Mouse (Mus musculus): ENCODE data around the gene Vps37c.

The Vps37c gene

GRCm38 (mm10) chr19:10713551-10713950 lies 25.0 kb downstream of the Vps37c start:
- no peak for DNase-seq (ENCODE audit: low spot score)

DNA sequence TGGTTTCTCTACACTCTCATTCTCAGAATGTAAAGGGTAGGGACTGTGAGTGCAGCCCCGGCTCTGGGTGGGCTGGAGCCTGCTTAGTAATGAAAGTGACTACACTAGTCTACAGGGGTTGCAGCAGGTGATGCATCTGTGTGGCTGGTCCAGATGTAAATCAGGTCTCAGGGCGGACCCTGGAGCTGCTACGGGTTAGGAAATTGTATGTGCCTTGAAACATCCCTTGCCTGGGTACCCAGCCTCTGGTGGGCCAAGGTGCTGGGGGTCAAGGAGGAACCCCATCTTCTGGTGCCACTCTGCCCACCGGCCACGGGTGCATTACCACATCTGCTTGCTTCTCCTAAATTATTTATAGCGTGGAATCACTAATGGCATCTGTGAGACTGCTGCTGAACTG lies 25.6 kb downstream of the Vps37c start:
- DNase-seq (ENCODE audit: low spot score), result no peak

GRCm38 (mm10) chr19:10714682-10715475 lies 26.3 kb downstream of the Vps37c start:
- peak; percentile 88 for DNase-seq (ENCODE audit: low spot score)

DNA sequence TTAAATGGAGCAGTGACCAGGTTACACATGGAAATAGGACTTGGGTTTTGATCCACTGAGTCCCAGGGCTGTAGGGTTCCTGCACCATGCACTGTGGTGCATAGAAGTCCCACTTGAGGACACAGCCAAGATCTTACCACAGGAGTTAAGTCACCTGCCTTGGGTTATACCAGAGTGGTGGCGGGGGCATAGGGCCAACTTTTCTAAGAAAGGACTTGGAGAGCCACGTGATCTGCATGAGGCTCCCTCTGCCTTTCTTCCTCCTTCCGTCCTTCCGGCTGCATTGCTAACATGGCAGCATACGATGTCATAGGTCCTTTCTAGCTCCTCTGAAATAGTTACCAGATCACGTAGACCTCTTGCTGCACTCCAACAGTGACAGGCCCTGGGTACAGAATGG lies 26.9 kb downstream of the Vps37c start:
- DNase-seq (ENCODE audit: low spot score), result no peak

- peak; percentile 61 for DNase-seq (ENCODE audit: low spot score)
These were observed 29.8 kb downstream of the Vps37c start for GRCm38 (mm10) chr19:10718251-10718775.

- no peak for DNase-seq (ENCODE audit: low spot score)
These were observed 31.2 kb downstream of the Vps37c start for GRCm38 (mm10) chr19:10719751-10720150.

DNA sequence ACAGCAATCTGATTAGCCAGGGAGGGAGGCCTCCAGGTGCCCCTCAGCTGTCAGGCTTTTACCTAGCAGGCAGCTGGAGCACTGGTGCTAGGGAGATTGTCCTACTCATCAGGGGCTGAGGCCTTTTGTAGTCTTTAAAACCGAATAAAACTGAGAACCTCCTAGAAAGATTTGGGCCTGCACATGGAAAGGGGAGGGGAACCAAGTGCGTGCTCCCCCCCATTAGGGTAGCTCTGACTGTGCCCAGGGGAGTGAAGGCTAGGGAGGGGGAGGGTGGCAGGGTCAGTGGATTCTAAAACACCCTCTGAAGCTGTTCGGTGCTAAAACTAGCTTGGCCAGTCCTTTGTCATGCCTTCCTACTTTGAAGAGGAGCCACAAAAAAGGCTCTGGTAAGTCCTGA lies 32.0 kb downstream of the Vps37c start:
- no peak for DNase-seq (ENCODE audit: low spot score)

GRCm38 (mm10) chr19:10721064-10721463 lies 32.5 kb downstream of the Vps37c start:
- DNase-seq (ENCODE audit: low spot score), result no peak

- DNase-seq (ENCODE audit: low spot score), result no peak
These were observed 34.5 kb downstream of the Vps37c start for GRCm38 (mm10) chr19:10723084-10723483.

DNA sequence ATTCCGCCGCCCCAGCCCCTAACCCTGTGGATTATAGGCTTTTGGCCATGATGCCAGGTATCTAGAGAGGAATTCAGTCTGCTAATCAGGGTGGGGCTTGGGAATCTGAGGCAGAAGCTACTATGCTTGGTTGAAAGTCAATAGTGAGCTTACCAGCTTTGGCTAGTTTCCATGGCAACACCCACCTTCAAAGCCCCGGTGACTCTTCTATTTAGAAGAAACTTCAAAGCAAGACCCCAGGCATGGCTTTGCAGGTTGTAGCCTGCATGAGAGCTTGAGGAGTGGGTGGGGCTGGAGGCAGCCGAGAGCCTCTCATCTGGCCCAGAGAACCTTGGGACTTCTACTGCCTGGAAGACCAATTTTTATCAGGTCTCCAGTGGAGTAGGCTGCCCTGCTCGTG lies 35.1 kb downstream of the Vps37c start:
- DNase-seq (ENCODE audit: low spot score), result no peak

DNA sequence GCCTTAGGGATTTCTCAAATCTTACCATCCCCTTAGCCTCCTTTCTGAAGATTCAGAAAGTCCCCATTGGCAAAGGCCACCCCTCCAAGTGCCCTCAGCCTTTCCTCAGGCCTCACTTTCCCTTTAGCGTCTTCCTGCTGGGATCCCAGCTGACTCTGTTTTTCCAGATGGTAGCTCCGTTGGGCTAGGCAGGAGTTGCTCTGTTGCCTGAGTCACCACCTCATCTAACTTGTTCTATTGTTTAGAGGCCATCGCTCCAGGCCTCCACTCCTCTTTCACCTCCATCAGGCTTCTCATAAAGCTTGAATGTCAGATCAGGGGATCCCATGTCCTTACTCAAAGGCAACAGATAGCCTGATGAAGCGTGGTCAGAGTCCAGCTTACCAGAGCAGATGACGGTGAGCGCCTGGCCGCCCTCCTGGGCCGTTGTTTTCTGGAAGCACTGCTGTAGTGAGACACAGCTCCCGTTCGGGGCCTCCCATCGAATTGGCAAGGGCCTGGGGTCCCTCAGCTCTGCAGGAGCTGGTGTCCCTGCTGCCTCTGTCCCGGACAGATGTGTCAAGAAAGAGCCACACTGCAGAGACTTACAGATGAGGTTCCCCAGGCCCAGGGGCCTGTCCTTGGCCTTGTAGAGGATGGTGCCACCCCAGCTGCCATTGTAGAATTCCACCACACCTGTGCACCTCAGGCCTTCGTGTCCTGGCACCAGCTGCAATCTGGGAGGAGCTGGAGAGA lies 36.3 kb downstream of the Vps37c start:
- DNase-seq (ENCODE audit: low spot score), result no peak

GRCm38 (mm10) chr19:10729889-10730288 lies 41.4 kb downstream of the Vps37c start:
- no peak for DNase-seq (ENCODE audit: low spot score)

DNA sequence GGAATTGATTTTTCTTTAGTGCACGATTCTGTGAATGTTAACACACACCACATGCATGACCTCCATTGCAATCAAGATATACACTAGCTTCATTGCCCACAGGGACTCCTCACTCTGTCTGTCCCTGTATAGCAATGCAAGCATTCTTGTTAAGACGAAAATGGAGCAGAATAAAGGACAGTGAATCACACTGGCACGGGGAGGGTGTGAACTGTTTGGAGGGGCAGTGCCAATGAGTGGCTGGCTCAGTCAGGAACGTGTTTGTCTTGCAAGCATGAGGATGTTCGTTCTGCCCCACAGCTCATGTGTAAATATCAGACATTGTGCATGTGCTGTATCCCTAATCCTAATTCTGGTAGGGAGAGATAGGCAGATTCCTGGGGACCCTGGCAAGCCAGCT lies 41.9 kb downstream of the Vps37c start:
- no peak for DNase-seq (ENCODE audit: low spot score)

GRCm38 (mm10) chr19:10731975-10732374 lies 43.4 kb downstream of the Vps37c start:
- DNase-seq (ENCODE audit: low spot score), result no peak

DNA sequence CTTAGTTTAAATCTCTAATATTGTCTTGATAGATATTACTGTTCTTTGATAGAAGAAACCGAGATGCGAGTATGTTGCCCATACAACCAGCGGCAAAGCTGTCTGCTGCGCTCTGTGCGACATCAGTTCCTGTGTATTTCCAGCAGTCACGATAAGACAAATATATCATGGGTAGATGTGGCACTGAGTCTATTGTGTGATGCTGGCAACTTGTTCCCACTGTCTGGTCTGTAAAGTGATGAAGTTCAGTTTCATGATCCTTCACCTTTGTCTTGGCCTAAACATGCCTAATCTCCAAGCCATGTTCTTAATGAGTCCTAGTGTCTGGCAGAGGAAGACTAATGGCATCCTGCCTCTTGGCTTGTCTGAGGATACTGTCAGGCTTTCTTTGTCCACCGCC lies 44.2 kb downstream of the Vps37c start:
- DNase-seq (ENCODE audit: low spot score), result no peak

- DNase-seq (ENCODE audit: low spot score), result no peak
These were observed 45.1 kb downstream of the Vps37c start for GRCm38 (mm10) chr19:10733501-10734127.

- DNase-seq (ENCODE audit: low spot score), result no peak
These were observed 46.0 kb downstream of the Vps37c start for GRCm38 (mm10) chr19:10734554-10734953.

DNA sequence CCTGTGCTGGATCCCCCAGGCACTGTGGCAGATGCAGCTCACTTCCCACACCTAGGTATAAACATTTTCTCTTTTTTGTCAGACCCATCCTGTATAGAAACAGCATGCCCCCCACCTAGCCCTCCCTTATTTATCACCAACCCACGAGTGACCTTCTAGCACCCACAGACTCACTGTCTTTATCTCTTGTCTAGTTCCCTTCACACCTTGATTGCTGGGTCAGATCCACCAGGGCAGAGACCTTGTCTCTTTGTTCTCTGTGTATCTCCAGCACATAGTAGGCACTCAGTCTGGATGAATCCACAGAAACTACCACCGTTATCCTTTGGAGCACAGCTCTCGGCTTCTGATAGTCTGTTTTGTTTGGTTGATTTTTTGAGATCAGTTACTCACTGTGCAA lies 46.5 kb downstream of the Vps37c start:
- no peak for DNase-seq (ENCODE audit: low spot score)

GRCm38 (mm10) chr19:10735861-10736260 lies 47.3 kb downstream of the Vps37c start:
- no peak for DNase-seq (ENCODE audit: low spot score)

DNA sequence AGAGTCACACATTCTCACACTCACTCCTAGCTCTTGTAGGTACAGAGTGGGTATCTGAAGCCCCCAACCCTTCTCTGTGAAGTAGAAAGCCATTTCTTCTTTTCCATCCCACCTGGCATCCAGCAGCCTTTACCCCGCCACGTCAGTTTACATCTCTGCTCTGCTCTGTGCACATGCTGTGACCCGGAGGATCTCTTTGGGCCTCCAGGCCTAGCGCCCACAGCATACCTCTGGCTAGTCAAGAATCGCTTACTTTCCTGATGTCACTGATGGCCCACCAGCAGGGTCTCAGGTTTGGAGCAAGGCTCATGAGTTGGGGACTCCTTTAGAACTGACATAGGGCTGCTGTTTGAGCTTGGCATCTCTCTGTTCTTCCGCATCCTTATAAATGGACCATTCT lies 49.5 kb downstream of the Vps37c start:
- DNase-seq (ENCODE audit: low spot score), result no peak

DNA sequence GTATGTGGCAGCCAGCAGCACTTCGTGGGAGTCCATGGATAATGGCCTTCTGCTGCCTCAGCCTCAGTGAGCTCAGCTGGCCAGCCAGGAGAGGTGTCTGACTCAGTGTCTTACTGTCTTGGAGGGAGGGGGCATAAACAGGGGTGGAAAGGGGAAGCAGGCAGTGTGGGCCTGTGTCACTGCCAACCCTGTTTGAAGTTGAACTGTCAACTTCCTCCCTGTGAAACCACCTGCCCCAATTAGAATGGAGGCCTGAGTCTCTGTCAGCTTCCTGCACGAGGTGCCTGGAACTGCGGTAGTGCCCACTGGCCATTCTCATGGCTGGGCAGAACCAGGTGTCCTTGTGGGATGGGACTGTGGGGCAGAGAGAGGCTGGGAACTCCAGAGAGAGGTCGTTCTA lies 50.3 kb downstream of the Vps37c start, which contains the start of gene Cd5:
Cd5 (minus strand) TSS at position 192 of the 400 bp plus-strand sequence.
- DNase-seq (ENCODE audit: low spot score), result no peak

DNA sequence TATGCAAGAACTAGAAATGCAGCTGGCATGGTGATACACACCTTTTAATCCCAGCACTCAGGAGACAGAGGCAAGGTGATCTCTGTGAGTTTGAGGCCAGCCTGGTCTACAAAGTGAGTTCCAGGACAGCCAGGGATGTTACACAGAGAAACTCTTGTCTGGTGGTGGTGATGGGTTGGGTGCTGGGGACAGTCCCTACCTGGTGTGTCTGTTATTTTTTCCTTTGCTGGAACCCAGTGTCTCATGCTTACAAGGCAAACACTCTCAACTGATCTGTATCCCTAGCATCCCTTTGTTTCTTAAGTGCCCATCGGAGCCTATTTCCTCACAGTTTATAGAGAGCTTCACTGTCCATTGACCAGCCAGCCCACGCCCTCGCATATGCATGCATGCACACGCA lies 51.4 kb downstream of the Vps37c start:
- no peak for DNase-seq (ENCODE audit: low spot score)

All from testis, postnatal 10 days (tissue).